Mouse (Mus musculus) myocyte (in vitro differentiated cells): Measurements from ENCODE around the gene Gm10681.
"Not testable (repeated sequence)": the region's sequence is repeated elsewhere in the genome, so short reads cannot be mapped to it uniquely, and the experiment has no call there.

Source experiments
- POLR2A ChIP-seq: IDR thresholded peaks from one replicate; pipeline ENCODE4 v1.6.1; 2011; ENCODE audit warnings: low read depth, mild to moderate bottlenecking, control low read depth, moderate library complexity; ENCODE audit not compliant: insufficient read length
- REST ChIP-seq: IDR thresholded peaks from one replicate; pipeline ENCODE4 v1.6.1; 2011; ENCODE audit warnings: mild to moderate bottlenecking, control low read depth, moderate library complexity; ENCODE audit not compliant: insufficient read depth, insufficient read length
- USF1 ChIP-seq: IDR thresholded peaks from one replicate; pipeline ENCODE4 v1.6.1; 2011; ENCODE audit warnings: low read depth, mild to moderate bottlenecking, control low read depth, moderate library complexity

- not testable (repeated sequence) for TF ChIP-seq REST, USF1, POLR2A
Measured at GRCm38 (mm10) chr3:98548495-98548894, 40.1 kb downstream of the Gm10681 start.
